Mouse (Mus musculus) cerebellum, adult 2 months (tissue): Measurements from ENCODE around the gene Gm3453.
"Not testable (repeated sequence)": the region's sequence is repeated elsewhere in the genome, so short reads cannot be mapped to it uniquely, and the experiment has no call there.

Experiments
- CTCF ChIP-seq: fragments of 200-500 bp; IDR thresholded peaks from 2 replicates; pipeline ENCODE4 v1.5.1; 2011; ENCODE audit warnings: low read depth, mild to moderate bottlenecking, control low read depth, low read length, moderate library complexity, borderline replicate concordance; ENCODE audit not compliant: insufficient read depth
- POLR2A ChIP-seq: fragments of 200-500 bp; IDR thresholded peaks from 2 replicates; pipeline ENCODE4 v1.6.1; 2011; ENCODE audit warnings: low read length, control low read depth, borderline replicate concordance; ENCODE audit not compliant: insufficient read depth

DNA sequence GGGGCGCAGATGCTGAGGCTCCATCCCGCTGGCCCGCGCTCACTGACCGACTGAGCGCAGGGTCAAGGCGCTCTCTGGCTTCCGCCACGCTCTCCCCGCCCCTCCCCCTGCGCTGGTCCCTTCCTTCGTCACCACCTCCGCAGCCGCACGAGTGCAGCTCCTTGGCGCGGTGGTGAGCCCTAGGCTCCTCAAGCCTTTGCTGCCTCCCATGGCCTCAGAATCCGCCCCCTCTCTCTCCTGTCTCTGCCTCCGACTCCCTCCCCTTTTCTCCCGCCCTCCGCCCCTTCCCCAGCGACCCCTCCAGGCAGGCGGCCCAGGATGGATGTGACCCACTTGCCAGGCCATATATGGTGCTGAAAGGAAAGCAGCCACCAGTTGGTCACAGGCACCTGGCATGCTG is 17.3 kb downstream of the Gm3453 start, which contains the start of gene Gm3248:
- not testable (repeated sequence) for TF ChIP-seq CTCF, POLR2A
